Mouse (Mus musculus) adrenal gland, postnatal 36 days (tissue): ENCODE measurements around the gene Haus4. TPM values are rescaled to one million over a fixed set of nuclear protein-coding genes. Genes with fewer than 3 reads are reported as not detected.
A peak's percentile ranks its signal among the peaks of the same experiment; 100 is the strongest.

Experiments used
- DNase-seq, 2 experiments: peaks; one replicate each; pipeline ENCODE4 v3.0.0; 2021; ENCODE audit warnings: mixed read lengths in 1 of 2
- total RNA-seq, 2 experiments: library from RNA; stranded (reverse); gene quantifications; 2 replicates each; pipeline ENCODE4 v1.2.3; 2021

The Haus4 gene
- total RNA-seq, 2 experiments from 2014 or later, result 22.5 to 27.0 TPM

GRCm38 (mm10) chr14:54496706-54497105 lies 57.7 kb downstream of the Haus4 start:
- no peak for DNase-seq

- peak; percentile 82 to 84 for DNase-seq
Observed at GRCm38 (mm10) chr14:54494234-54494633, 60.2 kb downstream of the Haus4 start.

GRCm38 (mm10) chr14:54493236-54493635 lies 61.2 kb downstream of the Haus4 start:
- no peak for DNase-seq

- DNase-seq, result peak; percentile 52 to 54
Observed at GRCm38 (mm10) chr14:54492345-54493131, 61.9 kb downstream of the Haus4 start.

Other genes with a start within 250 kb of the Haus4 start
- gene Oxa1l, start 193.8 kb downstream of the Haus4 start, total RNA-seq, result 100 to 1,000 TPM in 1 of 2 experiments, 10 to 100 TPM in 1; 81.8 to 102 TPM
- 1 to 10 TPM; 3.8 to 4.0 TPM for gene Slc7a7, start 136.8 kb downstream of the Haus4 start, total RNA-seq
- gene Mrpl52, start 127.7 kb downstream of the Haus4 start, total RNA-seq, result 100 to 1,000 TPM; 211 to 217 TPM
- gene Mmp14, start 123.0 kb downstream of the Haus4 start, total RNA-seq, result 10 to 100 TPM; 42.2 to 54.4 TPM
- gene Lrp10, start 90.5 kb downstream of the Haus4 start, total RNA-seq, result 100 to 1,000 TPM; 106 to 131 TPM
- under 1 TPM; 0.66 to 0.79 TPM for gene Rem2, start 78.5 kb downstream of the Haus4 start, total RNA-seq
- gene Prmt5, start 37.1 kb downstream of the Haus4 start, total RNA-seq, result 10 to 100 TPM; 43.8 to 51.3 TPM
- 10 to 100 TPM; 17.5 to 24.8 TPM for gene Ajuba, start 22.9 kb upstream of the Haus4 start, total RNA-seq
- gene 4931414P19Rik, start 51.4 kb upstream of the Haus4 start, total RNA-seq, result 1 to 10 TPM; 4.3 to 6.0 TPM
- 100 to 1,000 TPM; 347 to 407 TPM for gene Psmb5, start 63.4 kb upstream of the Haus4 start, total RNA-seq
- not detected for gene Psmb11, start 66.8 kb upstream of the Haus4 start, total RNA-seq
- gene Gm17606, start 86.3 kb upstream of the Haus4 start, total RNA-seq, result not detected
- gene Cdh24, start 86.7 kb upstream of the Haus4 start, total RNA-seq, result 1 to 10 TPM in 1 of 2 experiments, under 1 TPM in 1; 0.95 to 1.4 TPM
- gene 1700123O20Rik, start 131.6 kb upstream of the Haus4 start, total RNA-seq, result 10 to 100 TPM; 40.6 to 42.1 TPM
- 100 to 1,000 TPM; 140 to 178 TPM for gene Acin1, start 132.3 kb upstream of the Haus4 start, total RNA-seq
- under 1 TPM in 1 of 2 experiments, not detected in 1; 0.23 TPM for gene Gm29776, start 144.2 kb upstream of the Haus4 start, total RNA-seq
- not detected for gene Cebpe, start 157.6 kb upstream of the Haus4 start, total RNA-seq
- 10 to 100 TPM; 28.1 to 56.8 TPM for gene Slc7a8, start 227.3 kb upstream of the Haus4 start, total RNA-seq